Mouse (Mus musculus) fat pad, adult 2 months (tissue): ENCODE measurements around the gene Calhm4.

Source experiments
- DNase-seq: peaks from one replicate; pipeline ENCODE4 v3.0.0-alpha.2; 2011; ENCODE audit warnings: low read depth, low spot score; ENCODE audit errors: extremely low read depth

Calhm4 gene

DNA sequence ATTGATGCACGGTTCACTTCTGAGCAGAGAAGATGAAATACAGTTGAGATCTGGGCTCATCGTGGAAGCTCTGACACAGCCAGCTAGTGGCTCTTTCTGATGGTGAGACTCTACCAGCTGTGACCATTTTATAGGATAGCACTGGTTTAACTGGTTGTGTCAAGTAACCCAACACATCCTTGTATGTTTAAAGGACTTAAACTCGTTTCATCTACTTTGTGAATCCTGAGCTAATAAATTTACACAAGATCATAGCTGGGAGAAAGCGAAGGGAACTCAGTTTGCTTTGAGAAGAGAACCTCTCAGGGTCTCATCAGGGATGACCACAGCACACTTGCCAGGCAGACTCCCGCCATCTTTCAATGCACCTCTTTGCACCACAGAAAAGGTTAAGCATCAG is at the start of gene Calhm4:
Gene Calhm4, minus strand, starts transcription at position 101 of the 400 bp plus-strand sequence.
- no peak for DNase-seq

DNA sequence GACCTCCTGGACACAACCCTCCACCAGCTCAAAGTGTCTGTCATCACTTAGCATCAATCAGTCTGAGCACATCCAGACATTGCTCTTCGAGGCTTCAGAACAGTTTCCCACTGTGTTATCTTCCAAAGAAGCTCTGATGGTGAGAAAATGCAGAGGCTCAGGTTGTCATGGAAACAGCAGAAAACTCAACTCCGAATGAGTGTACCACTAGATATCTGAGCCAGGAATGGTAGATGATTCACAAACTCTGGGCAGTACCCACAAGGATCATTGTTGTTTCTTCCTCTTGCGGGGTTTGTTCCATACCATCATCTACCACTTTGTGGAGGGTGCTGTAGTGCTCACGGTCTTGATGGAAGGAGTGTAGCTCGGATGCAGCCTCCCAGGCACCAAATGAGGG is 47.8 kb upstream of the Calhm4 start:
- no peak for DNase-seq

DNA sequence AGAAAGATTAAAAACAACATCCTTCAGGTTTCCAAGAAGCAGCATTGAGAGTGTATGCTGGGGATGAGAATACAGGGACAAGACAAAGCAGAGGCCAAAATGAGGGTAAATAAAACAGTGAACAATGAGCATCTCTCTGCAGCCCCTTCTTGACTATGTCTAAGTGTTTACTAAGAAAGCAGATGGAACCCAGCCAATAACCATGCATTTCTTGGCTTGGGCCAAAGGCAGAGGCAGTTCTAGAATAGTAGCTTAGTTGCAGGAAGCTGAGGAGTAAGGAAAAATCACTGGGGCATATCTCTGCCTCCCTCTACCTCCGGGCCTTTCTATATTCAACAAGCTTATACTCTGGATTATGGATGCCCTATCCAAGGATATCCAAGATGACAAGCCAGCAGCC is 46.4 kb upstream of the Calhm4 start:
- no peak for DNase-seq

DNA sequence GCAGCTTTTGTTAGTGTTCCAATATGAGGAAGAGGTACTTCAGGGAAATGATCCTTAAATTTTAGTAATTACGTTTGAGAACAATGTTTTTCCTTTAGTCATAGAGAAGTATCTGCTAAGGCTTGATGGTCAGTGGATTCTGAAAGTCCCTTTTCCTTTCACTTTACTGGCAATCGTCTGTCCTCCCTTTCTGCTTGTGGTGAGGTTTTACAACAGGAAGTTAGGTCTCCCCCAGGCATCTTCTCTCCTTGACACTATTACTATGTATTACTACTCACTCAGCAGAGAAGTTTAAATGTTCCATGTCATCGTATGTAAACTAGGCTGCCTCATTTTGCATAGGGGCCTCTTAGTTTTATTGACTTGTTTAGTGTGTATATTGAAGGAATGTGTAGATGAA is 45.4 kb upstream of the Calhm4 start:
- DNase-seq = no peak

DNA sequence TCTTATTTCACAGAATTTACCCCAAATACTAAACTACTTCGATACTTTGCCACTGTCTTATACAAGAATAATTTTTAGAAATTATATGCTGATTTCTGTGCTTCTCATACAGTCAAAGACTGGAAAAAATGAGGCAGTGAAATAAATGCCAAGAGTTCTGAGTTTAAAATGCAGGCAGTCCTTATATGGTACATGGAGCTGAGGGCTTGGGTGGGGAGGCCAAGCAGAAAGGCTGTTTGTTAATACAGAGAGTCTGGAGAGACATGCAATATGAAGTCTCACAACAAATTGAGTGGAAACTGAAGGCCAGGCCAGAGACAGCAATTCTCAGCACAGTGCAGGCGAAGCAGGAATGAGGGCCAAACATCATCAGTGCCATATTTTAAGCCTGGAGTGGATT is 44.4 kb upstream of the Calhm4 start:
- no peak for DNase-seq

DNA sequence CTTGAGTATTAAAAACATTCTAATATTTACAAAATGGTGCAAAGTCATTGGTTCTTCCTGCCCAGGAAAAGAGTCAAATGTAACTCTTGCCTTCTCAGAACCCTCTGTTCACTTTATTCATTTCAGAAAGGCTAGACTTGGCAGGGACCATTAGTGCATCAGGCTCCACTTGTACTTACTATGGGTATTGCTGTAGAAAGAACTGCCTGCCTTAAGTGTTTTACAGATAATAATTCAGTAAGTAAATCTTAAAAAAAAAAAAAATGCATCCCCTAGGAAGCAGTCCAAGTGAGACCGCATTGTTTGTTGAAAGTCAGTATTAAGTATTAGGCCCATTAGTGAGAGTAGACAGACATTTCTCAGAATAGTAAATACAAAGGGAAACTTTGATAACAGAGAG is 42.4 kb upstream of the Calhm4 start:
- no peak for DNase-seq

DNA sequence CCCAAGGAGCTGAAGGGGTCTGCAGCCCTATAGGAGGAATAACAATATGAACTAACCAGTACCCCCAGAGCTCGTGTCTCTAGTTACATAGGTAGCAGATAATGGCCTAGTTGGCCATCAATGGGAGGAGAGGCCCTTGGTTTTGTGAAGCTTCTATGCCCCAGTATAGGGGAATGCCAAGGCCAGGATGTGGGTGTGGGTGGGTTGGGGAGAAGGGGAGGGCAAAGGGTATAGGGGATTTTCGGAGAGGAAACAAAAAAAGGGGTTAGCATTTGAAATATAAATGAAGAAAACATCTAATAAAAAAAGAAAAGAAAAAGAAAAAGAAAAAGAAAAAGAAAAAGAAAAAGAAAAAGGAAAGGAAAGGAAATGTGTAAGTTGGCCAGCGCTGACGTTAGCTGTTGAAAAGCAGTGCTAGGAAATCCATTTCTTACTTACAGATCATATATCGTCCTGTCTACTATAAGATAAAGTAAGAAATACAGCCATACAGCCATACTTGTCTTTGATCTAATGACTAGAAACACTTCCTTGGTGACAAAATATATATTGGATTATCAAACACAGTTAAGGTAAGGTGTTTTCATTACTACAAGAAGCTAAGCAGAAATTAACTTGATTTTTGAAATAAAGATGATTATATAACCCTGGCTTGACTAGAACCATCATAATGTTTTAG is 30.6 kb upstream of the Calhm4 start:
- no peak for DNase-seq

DNA sequence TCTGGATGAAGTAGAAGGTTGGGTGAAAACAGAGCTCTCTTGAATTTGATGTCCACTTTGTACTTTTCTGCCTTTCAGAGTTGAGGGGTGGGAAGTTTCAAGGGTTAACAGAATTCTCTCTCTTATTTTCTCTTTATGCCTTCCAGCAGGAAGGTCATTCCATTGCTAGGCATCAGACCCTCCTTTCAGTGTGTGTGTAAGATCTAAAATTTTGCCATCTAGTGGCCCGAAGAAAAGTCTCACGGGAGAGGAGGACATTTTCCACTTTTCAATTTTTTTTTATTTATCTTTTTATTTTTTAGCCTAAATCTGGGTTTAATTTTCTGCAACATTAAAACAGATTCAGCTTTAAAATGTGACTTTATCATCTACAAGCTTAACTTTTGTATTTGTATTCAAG is 27.5 kb upstream of the Calhm4 start:
- no peak for DNase-seq

DNA sequence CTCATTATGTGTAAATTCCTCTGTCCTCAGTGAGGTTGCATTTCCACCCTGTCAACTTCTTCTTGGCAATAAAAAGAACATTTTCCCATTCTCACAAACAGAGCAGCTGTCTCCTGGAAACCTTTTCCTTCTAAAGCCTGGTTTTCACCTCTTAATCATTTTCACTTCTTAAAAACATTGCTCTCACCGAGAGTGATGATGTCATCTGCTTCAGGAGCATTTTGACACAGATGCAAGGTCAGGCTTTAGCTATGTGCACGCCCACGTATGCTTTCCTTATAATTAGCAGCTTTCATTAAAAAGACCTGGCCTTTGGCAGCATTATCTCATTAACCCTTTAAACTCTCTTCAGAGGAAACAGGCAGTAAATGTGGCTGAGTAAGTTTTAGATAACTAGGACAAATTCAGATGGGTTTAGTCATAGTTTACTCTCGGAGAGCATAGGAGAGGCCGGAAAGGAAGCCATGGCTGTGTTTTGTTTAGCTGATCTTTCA is 26.9 kb upstream of the Calhm4 start:
- DNase-seq = no peak

DNA sequence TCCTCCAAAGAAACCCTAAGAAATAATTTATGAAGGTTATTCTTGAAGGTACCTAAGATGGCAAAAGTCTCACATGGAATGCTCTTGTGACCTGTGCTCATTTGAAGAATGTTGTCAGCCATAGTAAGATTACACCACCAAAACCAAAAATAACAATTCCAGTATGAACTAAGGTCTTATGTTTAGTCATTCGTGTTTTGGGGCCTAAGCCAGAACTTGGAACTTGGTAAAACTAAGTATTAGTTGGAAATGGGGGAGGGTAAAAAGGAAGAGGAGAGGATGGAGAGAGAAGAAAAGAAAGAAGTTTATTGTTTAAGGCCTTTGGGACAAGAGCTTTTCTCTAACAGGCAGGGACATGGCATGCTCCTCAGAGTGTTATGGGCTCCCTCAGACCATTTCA is 25.5 kb upstream of the Calhm4 start:
- no peak for DNase-seq

DNA sequence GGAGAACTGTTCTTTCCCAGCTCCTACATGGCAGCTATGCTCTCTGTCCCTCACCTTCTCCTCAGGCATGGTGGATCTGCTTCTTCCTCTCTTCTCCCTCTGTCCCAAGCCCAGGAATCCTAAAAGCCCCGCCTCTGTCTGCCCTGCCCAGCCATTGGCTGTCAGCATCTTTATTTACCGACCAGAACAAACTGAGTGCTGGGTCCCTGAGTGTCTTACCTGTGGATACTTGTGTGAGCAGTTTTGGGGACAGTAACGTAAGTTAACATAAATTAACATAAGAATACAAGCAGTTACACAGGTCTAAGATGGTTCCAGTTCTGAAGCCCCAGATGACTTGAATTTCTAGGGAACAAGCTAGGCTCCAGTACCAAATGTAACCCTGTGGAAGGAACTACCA is 22.5 kb upstream of the Calhm4 start:
- no peak for DNase-seq

DNA sequence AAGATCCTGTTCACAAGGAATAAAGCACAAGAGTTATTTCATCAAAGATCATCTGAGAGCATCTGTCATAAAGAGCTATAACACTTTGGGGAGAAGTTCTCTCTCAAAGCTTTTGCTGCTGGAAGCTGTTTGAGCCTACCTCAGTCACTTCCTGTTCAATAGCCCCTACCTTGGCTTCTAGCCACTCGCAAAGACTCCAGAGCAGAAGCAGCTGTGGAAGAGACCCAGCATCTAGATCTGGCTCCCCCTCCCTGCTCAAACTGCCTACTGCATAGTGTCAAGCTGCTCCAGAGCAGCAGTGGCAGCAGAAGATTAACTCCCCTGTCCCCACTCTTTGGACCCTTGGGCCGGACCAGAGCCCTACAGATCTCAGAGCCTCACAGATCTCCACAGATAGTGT is 9.9 kb upstream of the Calhm4 start:
- DNase-seq = no peak

DNA sequence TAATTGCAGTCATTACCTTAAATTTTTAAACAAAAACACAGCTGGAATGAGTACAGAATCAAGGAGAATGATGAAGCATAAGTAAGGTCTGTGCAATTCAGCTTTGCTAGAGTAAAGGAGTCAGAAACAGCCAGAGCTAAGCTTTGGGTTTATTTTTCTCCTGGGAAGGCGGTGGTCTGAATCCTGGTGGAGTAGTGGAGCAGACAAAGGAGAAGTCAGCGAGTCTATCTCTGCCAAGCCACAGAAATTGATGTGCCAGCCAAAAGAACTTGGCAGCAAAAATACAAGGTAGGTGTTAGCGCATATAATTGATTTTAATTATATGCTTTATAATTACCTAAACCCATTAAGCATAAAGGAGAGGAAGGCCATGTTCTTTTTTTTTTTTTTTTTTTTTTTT is 6.7 kb downstream of the Calhm4 start, which contains the start of gene Trappc3l:
Gene Trappc3l, plus strand, starts transcription at position 197 of the 400 bp plus-strand sequence.
- no peak for DNase-seq

DNA sequence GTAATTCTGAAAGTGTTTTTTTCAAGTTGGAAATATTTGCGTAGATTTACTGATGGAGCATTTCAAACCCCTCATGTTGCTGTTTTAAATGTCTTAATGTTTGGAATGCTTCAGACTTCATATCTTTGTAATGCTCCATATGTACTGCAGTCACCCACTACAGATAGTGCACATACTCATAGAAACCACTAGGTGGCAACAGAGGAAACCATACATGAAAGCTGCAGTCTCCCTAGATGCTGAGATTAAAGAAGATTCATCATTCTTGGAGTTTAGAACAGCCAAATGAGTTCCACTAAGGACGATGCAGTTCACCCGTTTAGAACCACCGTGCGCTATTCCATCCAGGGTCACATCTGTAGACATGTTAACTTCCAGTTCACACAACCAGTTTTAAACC is 7.5 kb downstream of the Calhm4 start:
- DNase-seq = no peak

DNA sequence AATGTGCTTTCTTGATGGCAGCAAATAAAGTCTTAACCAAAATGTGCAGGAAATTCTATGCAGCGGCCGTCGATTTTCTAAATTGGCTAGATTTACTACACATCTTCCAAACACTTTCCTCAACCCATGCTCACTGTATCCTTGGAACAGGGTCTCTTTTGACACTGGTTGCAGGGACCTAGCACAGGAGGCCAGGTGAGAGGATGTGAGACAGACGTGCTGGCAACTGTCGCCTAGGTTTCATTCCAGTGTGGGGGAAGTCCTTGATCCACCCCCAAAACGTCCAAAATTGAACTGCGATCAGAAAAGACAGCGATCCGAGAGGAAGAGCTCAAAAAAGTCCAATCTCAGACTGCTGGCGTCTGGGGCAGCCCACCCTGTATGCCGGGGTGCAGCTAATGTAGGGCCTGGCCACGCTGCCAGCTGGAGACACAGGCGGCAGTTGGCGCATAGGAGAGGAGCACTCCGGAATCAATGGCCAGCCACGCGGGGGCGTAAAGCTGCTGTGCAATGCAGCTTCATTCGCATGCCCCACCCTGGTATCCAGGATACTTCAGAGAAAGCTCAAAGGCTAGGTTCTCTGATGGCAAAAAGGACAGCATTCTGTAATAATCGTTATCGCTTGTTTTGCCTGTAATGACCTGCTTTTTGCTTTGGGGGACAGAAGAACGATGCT is 10.3 kb downstream of the Calhm4 start:
- DNase-seq = no peak

DNA sequence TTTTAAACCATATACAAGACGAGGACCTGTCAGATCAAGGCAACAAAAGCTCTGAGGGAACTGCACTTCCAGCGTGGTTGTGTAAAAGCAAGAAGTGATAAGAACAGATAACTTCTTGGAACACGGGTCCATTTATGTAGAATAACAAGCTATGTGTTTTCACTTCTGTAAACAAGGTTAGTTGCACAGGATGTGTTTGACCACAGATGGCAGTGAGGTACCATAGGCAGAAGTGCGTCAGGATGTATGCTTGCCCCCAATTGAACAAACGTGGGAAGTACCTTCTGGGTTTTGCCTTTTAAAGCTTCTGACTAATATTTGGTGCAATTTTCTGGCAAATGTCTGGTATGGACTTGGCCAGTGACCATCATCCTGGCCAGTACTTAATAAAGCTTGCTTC is 13.8 kb downstream of the Calhm4 start:
- no peak for DNase-seq

DNA sequence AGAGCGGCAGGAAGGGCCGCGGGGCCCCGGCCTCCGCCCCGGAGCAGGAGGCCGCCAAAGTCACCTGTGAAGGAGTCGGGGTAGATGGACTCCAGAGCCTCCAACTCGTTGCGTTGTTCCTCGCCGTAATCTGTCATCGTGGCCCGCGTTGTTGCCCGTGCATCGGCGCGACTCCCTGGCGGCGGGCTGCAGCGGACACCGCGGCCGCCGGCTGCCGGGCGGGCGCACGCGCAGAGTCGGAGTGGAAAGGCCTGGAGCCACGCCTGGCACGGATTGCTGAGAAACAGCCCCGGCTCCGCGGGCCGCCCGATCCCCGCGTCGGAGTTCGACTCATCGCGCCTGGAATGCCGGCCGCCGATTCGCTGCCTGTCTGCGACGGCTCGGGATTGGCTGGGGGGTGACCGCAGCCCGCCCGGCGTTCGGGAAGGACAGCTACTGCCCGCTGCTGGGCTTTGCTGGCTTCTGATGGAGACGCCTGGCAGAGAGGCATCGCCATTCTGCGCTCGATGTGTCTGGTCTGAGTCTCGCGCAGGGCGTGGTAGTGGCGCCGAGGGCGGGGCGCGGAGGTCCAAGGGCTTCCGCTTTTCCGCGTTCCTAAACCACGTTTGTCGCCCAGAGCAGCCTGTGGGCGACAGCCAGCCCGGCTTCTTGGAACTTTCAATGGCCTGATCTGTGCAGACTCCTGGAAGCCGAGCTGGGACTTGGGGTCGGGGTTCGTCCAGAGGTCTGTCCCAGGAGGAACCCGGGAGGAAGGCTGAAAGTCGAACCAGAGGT is 24.6 kb downstream of the Calhm4 start, which contains the start of gene Rwdd1:
Gene Rwdd1, minus strand, starts transcription at position 323 of the 774 bp plus-strand sequence.
- DNase-seq = peak; percentile 65

DNA sequence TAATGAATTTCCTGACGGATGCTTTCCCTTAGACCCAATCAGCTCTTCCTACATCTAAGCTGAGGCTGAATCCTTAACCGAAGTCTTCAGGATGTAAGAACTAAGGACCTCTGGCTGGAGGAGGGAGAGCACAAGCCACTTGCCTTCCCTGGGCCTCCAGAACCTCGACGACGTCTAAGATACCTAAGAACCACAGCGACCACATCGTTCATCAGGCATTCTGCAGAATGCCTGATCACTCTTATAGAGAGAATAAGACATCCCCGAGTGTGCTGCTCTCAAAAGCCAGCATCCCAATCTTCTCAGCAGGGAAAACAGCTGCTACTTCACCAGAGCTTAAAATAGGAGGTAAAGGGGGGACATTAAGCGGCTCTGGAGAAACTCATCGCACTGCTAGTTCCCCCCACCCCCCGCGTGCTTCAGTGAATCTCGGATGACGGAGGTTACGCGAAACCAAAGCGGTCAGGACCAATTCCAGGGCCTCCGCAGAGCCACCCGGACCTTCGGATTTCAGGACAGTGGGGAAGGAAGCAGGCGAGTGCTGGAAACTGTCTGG is 25.3 kb downstream of the Calhm4 start:
- no peak for DNase-seq

DNA sequence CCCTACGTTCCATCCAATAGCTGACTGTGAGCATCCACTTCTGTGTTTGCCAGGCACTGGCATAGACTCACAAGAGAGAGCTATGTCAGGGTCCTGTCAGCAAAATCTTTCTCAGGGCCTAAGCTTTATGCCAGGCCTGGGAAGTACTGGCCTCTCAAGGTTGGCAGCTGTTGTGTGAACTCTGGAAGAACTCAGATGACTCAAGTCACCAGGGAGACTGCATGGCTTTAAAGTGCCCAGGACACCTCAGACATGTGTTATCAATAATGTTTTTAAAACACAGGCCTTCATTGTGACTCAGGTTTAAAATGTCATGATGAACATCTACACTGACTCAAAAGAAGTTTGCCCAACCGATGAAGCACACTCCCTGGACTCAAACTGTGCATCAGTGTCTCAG is 30.9 kb downstream of the Calhm4 start:
- DNase-seq = no peak

DNA sequence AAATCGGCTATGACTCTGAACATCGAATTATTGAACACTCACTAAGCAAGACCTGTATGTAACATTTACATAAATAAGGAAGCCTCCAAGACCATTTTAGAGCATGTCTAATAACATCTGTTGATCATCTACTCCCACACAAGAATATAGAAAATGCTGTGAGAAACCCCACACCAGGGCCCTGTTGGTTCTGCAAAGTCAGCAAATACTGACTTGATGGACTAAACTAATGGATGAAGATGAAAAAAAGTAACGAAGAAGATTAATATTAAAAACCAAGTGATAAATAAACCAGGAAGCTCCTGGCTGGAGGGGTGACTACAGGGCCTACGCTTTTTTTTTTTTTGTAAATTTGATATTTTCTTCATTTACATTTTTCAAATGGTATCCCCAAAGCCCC is 31.5 kb downstream of the Calhm4 start:
- no peak for DNase-seq

DNA sequence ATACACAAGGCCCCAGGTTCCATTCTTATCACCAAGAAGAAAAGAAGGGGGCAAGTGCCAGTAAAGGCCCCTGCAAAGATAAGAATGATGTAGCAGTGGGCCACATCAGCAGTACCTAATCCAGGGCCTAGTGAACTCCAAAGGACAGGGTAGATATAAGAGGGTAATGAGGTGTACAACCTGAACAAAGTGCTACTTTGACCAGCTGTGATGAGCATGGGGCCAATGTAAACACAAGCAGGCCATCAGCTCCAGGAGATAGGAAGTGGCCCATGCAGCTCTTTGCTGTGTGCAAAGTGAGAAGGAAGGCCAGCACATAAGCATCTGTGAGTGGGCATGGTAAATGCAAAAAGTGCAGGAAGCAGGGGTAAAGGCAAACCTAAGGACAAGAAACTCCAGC is 45.7 kb downstream of the Calhm4 start:
- DNase-seq = no peak
